Mouse (Mus musculus): ENCODE measurements around the gene Hsf5.
A peak's percentile ranks its signal among the peaks of the same experiment; 100 is the strongest.

Hsf5 gene

DNA sequence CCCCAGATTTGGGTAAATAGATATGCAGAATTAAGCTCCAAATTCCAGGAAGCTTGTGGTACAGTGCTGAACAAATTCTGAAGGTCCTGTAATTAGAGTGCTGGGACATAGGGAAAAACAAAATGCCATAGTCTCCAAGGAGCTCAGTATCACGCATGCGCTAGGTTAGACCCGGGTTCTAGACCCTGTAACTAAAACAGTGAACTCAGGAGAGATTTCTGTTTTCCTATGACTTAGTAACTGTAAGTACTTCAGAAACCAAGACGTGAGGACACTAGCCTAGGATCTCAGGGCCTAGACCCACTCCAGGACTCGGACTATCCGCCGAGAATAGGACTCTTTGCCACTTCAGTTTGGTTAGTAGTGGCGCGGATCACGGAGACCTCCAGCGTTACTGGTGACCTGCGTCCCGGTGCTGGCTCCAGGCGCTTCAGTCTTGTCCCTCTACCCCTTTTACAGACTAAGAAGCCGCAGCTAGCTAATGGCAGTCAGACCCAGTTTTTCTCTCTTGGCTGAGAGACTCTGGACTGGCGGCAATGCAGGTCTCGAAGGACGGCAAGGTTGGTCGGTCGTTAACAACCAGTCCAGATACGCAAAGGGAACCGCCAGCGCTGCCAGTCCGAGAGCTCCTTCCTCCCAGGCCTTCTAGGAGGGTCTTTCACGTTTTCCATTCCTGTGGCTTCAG, 26.0 kb upstream of the Hsf5 start:
- DNase-seq: peak; percentile 45

DNA sequence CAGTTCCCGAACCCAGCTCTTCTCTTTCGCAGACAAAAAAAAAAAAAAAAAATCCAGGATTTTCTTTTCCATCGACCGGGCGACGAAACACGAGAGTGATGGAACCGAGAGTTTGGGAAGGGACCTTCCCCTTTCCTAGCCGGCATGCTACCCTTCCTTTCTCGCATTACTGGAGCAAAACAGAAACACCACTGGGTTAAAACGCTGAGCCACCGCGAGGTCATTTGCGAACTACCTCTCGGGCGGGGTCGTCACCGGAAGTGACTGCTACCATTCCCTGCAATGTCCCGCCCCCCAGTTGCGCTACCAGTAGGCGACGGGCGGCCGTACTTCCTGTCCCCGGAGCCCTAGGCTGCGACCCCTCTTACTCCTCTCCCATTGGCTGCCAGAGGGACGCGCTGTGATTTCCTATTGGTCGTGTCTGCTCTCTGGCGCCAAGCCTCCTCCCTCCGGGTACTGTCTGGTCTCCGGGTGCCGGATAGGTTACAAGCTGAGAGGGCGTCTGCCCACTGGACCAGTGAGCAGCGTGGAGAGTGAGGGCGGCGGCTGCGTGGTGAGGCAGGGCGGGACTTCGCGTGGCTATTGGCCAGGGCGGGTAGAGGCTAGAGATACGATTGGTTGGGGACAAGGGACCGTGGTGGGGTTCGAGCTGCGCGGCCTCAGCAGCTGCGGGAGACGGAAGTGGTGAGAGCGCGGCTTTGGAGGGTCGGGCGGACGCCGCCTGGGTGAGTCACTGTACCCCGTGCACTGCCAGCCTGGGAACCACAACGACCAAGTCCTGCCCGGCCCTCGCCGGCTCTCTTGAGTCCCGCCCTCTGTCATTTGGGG, 25.2 kb upstream of the Hsf5 start, which contains the start of gene Mtmr4:
Mtmr4 (plus strand) TSS at position 637 of the 828 bp plus-strand sequence.
- peak; percentile 100 for DNase-seq

- no peak for DNase-seq
Observed at GRCm38 (mm10) chr11:87592354-87592695, 24.6 kb upstream of the Hsf5 start.

- DNase-seq: peak; percentile 73
Observed at GRCm38 (mm10) chr11:87592713-87593598, 24.0 kb upstream of the Hsf5 start.

DNA sequence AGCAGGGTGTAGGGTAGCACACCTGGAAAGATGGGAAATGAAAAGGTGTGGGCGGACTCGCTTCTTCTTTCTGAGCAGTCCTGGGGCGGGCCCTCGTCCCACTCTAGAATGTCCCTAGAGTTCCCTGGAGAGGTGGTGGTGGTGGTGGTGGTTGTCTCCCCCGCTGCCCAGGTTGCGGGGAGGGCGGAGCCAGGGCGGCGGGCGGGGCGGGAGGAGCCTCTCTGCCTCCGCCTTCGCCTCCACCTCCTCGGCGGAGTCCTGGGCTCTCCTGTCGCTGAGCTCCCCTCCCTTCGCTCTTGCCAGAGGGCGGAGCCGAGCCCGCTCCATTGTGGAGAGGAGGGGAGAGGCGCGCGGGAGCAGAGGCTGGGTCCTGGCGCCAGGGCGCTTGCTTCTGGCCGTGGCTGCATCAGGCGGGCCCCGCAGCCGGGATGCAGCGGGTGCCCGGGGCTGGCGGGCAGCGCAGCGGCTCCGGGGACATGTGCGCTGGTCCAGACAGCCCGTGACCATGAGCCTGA, 21.6 kb upstream of the Hsf5 start:
- DNase-seq: no peak

DNA sequence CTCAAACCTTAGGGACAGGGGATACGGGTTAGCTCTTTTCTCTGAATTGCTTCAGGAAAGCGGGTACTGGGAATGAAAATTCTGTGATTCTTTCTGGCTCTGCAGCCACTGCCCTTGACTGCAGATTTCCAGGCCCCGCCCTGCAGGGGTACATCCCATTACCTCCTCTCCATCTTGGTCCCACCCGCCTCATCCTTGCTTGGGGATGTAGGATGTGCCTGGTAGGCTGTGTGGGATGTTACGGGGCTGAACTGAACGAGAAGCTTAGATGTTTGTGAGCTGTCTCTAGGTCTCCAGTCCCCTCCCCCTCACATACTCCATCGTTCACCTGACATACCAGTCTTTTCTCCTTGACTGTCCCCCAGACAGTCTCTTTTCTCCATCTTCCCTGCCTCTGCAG, 21.0 kb upstream of the Hsf5 start:
- DNase-seq: no peak

DNA sequence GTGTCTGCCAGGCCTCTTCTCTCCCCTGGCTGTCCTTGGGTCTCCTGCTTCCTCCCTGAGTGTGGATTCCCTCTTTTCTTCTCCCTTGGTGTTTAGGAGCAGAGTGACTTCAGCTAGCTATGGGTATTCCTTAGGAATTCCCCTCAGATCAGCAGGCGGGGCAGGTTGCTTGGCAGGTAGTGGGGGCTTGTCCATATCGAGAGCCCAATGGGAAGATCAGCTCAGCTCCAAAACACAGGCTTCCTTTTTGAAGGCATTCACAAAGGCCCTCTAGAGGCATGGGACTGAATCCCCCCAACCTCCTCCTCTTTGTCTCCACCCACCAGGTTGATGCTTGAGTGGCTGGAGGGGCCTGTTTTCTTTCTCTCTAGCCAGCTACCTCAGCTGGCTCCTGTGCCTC, 20.5 kb upstream of the Hsf5 start:
- DNase-seq: peak; percentile 1

DNA sequence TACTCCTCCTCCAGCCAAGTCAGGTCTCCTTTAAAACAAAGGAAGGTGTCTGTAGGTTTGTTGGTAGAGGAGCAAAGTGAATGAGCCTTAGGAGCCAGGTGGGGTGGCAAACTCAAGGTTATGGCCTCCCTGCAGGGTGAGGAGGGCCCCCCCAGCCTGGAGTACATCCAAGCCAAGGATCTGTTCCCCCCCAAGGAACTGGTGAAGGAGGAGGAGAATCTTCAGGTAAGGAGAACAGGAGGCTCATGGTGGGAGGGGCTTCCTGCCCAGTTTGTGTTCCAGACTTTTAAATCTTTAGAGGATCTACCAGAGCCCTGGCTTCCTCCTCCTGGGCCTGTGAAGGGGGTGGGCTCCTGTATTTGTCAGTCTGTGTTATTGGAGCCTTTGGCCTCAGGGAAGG, 19.9 kb upstream of the Hsf5 start:
- peak; percentile 1 for DNase-seq

DNA sequence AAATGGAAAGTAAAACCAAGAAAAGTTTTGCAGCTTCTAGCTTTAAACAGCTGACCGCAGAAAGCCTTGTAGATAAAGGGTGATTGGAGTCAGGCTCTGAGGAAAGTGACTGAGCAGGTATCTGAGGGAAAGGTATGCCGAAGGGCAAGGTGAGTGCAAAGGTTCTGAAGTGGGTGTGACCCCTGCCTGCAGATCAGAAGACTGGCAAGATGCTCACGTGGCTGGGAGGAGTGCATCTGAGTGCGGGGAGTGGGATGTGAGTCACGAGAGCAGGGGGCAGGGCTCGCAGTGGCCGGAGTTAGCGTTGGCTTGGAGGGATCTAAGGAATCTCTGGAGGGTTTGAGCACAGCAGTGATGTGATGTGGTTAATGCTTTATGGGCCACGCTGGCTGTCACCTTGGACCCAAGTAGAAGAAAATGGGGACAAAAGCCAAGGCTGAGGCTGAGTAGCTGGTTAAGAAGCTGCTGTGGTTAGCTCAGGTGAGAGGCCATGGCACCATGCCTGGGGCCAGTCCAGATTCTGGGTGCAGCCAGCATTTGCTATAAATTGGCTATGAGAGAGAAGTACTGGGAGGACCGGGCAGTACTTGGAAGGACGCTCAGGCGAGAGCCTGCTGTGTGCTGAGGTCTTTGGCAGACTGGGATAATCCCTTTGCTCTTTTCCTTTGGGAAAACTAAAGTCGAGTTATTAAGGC, 17.4 kb upstream of the Hsf5 start:
- DNase-seq: peak; percentile 9

DNA sequence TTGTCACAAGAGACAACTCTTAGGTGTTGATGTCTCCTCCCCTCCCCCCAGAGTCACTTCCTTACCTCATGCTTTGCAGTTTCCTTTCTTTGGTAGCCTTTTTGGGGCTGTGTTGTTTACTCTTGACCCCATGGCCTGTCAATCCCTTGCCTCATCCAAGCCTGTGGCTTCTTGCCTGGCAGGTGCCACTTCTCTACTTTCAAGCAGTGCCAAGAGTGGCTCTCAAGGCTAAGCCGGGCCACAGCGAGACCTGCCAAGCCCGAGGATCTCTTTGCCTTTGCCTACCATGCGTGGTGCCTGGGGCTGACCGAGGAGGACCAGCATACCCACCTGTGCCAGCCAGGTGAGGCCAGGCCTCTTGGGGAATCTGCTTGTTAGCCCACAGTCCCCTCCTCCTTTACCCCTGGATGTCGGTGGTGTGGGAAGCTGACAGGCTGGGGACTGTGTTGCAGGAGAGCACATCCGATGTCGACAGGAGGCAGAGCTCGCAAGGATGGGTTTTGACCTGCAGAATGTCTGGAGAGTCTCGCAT, 16.6 kb upstream of the Hsf5 start:
- peak; percentile 0 for DNase-seq

DNA sequence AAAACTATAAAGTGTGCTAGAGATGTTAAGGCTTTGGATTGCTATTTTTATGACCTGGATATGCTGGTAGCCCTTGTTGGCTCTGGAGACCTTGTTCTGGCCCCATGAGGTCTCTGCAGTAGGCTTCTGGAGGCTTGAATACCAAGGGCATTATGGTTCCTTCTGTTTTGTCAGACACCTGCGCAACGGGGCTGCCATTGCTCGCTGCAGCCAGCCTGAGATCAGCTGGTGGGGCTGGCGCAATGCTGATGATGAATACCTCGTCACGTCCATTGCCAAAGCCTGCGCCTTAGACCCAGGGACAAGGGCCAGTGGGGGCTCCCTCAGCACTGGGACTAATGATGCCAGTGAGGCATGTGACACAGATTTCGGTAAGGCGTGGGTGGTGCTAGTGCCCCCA, 14.7 kb upstream of the Hsf5 start:
- DNase-seq: no peak

GRCm38 (mm10) chr11:87603571-87603970, 13.4 kb upstream of the Hsf5 start:
- DNase-seq: no peak

DNA sequence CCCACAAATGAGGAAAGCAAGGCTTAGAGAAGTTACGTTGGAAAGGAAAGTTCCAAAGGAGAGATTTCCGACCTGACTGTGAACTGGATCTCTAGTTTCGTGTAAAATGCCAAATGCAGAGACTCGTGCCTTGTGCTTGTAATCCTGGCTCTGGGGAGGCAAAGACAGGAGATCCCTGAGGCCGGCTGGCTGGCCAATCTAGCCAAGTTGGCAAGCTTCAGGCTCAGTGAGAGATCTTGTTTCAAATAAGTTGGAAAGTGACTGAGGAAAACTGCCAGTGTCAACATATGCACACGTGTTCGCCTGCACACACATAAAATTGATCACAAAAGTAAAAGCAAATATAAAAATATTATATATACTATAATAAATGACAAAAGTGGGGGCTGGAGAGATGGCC, 7.7 kb upstream of the Hsf5 start:
- no peak for DNase-seq

- no peak for DNase-seq
Observed at GRCm38 (mm10) chr11:87611547-87611946, 5.4 kb upstream of the Hsf5 start.

DNA sequence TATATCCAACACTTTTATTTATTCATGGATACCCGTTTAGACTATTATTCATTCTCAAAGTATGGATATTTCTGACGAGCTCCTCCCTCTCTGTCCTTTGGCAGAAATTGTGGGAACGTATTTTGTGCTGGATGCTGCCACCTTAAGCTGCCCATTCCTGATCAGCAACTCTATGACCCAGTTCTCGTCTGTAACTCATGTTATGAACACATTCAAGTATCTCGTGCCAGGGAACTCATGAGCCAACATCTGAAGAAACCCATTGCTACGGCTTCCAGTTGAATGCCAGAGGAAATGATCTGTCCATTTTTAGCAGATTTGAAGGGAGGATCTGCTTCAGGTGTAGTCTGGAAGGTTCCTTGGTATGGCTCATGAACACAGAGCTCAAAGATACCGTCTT, 3.0 kb upstream of the Hsf5 start:
- DNase-seq: no peak

- DNase-seq: no peak
Observed at GRCm38 (mm10) chr11:87615551-87615950, 1.4 kb upstream of the Hsf5 start.

- no peak for DNase-seq
Observed at GRCm38 (mm10) chr11:87615952-87616351, 1.0 kb upstream of the Hsf5 start.

GRCm38 (mm10) chr11:87617606-87618005, 642 bp downstream of the Hsf5 start:
- no peak for DNase-seq

GRCm38 (mm10) chr11:87623160-87623559, 6.2 kb downstream of the Hsf5 start:
- no peak for DNase-seq

GRCm38 (mm10) chr11:87629859-87630258, 12.9 kb downstream of the Hsf5 start:
- peak; percentile 56 for DNase-seq

- DNase-seq: no peak
Observed at GRCm38 (mm10) chr11:87638793-87639192, 21.8 kb downstream of the Hsf5 start.

- peak; percentile 77 for DNase-seq
Observed at GRCm38 (mm10) chr11:87639206-87639605, 22.2 kb downstream of the Hsf5 start.

All from kidney, postnatal 14 days (tissue).